Mouse (Mus musculus): ENCODE results near the gene Gk. TPM values are rescaled to one million over a fixed set of nuclear protein-coding genes. Genes with fewer than 3 reads are reported as not detected.

Gk gene
- polyA plus RNA-seq, 1 experiment from 2014 or later: 5.3 TPM

- H3K4me1 ChIP-seq: no peaks in the 10 kb centered on the region
- H3K4me2 ChIP-seq (replicated peaks): no peak overlapping the region
- H3K4me3 ChIP-seq: no peak overlapping the region
- no peaks in the 10 kb centered on the region for H3K9me3 ChIP-seq
- H3K27me3 ChIP-seq: no peaks in the 10 kb centered on the region
- WGBS: 90% methylated on average over 5 of the region's 5 CpGs
- no peaks in the 10 kb centered on the region for H3K36me3 ChIP-seq
- no peak for ATAC-seq (ENCODE audit: low FRiP score, low read depth)
- no peak overlapping the region for H3K27ac ChIP-seq
- H3K9ac ChIP-seq: no peak overlapping the region
These were observed 43.4 kb downstream of the Gk start for GRCm38 (mm10) chrX:85733228-85733627.

- WGBS: 90% methylated on average over 9 of the region's 9 CpGs
These were observed 45.3 kb downstream of the Gk start for GRCm38 (mm10) chrX:85731133-85731938.

DNA sequence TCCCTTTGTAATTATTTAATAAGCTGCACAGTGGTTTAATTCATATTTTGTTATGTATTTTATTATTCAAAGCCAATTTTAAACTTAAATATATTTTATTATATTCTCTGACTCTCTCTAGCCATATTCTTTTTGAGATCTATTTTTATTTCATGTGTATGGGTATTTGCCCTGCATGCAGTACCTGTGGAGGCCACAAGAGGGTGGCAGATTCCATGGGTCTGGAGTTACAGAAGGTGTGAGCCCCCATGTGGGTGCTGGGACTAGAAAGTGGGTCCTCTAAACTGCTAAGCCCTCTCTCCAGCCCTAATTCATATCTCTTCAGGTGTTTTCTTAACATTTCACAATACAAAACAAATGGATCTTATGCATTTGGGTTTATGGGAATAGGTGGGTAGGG lies 55.4 kb downstream of the Gk start:
- Histone ChIP-seq H3K4me2 (replicated peaks) (no peak overlapping the region), H3K4me1 (no peaks in the 10 kb centered on the region), H3K4me3 (no peak overlapping the region), H3K9ac (no peak overlapping the region), H3K36me3 (no peaks in the 10 kb centered on the region), H3K27me3 (no peaks in the 10 kb centered on the region), H3K27ac (no peak overlapping the region), H3K9me3 (no peaks in the 10 kb centered on the region)
- no peak for ATAC-seq (ENCODE audit: low FRiP score, low read depth)

More at GRCm38 (mm10) chrX:85731133-85731938, 45.3 kb downstream of the Gk start:
- no peaks in the 10 kb centered on the region for H3K36me3 ChIP-seq
- H3K27ac ChIP-seq: no peak overlapping the region
- H3K4me2 ChIP-seq (replicated peaks): no peak overlapping the region
- H3K4me1 ChIP-seq: no peaks in the 10 kb centered on the region
- H3K9me3 ChIP-seq: no peaks in the 10 kb centered on the region
- H3K9ac ChIP-seq: no peak overlapping the region
- no peak for ATAC-seq (ENCODE audit: low FRiP score, low read depth)
- no peak overlapping the region for H3K4me3 ChIP-seq
- no peaks in the 10 kb centered on the region for H3K27me3 ChIP-seq

DNA sequence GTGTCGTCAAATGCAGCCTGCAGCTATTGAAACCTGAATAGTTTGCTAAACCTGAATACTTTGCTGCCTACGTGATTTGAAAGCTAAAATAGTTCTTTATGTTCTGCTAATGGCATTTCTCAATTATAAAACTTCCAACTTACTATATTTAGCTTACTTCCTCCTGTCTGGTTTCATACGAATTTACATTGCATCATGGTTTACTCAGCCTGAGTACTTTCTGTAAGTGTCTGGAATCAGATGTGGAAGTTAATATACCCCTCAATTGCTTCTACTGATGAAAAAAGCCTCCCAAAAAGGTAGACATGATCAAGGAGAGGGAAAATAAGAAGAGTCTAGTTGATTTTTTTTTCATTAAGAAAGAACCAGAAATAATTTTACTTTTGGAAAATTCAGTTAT lies 66.2 kb downstream of the Gk start:
- no peak for ATAC-seq (ENCODE audit: low FRiP score, low read depth)
- WGBS: 78% methylated on average over 3 of the region's 3 CpGs
- no peak overlapping the region for H3K9ac ChIP-seq

GRCm38 (mm10) chrX:85705715-85706114 lies 70.9 kb downstream of the Gk start:
- no peaks in the 10 kb centered on the region for H3K9me3 ChIP-seq
- ATAC-seq (ENCODE audit: low FRiP score, low read depth): no peak
- 96% methylated on average over 3 of the region's 3 CpGs for WGBS
- H3K27me3 ChIP-seq: no peaks in the 10 kb centered on the region
- no peak overlapping the region for H3K27ac ChIP-seq
- H3K4me2 ChIP-seq (replicated peaks): no peak overlapping the region
- H3K9ac ChIP-seq: no peak overlapping the region
- no peaks in the 10 kb centered on the region for H3K4me1 ChIP-seq
- H3K36me3 ChIP-seq: no peaks in the 10 kb centered on the region
- H3K4me3 ChIP-seq: no peak overlapping the region

More for the DNA sequence above, 66.2 kb downstream of the Gk start:
- Histone ChIP-seq H3K4me2 (replicated peaks) (no peak overlapping the region), H3K27ac (no peak overlapping the region), H3K9me3 (no peaks in the 10 kb centered on the region), H3K36me3 (no peaks in the 10 kb centered on the region), H3K27me3 (no peaks in the 10 kb centered on the region), H3K4me3 (no peak overlapping the region), H3K4me1 (no peaks in the 10 kb centered on the region)

DNA sequence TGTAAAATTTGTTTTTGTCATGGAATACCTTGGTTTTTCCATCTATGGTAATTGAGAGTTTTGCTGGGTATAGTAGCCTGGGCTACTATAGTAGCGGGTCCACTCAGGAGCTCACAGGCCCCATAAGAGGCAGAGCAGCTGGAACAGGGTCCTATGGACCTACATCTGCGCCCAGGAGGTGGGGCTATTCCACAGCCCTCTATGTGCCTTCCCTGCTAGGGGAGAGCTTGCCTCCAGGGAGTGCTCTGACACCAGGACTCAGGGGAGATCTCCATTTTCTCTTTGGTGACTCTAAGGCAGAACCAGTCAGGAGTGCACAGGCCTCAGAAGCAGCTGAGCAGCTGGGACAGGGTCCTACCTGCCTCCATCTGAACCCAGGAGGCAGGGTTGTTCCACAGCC lies 92.9 kb downstream of the Gk start:
- no peaks in the 10 kb centered on the region for H3K27me3 ChIP-seq
- H3K4me2 ChIP-seq (replicated peaks): no peak overlapping the region
- no peak for ATAC-seq (ENCODE audit: low FRiP score, low read depth)
- no peak overlapping the region for H3K9ac ChIP-seq
- no peak overlapping the region for H3K27ac ChIP-seq
- H3K4me1 ChIP-seq: no peaks in the 10 kb centered on the region
- 52% methylated on average over 2 of the region's 2 CpGs for WGBS
- no peaks in the 10 kb centered on the region for H3K36me3 ChIP-seq
- no peaks in the 10 kb centered on the region for H3K9me3 ChIP-seq
- no peak overlapping the region for H3K4me3 ChIP-seq

DNA sequence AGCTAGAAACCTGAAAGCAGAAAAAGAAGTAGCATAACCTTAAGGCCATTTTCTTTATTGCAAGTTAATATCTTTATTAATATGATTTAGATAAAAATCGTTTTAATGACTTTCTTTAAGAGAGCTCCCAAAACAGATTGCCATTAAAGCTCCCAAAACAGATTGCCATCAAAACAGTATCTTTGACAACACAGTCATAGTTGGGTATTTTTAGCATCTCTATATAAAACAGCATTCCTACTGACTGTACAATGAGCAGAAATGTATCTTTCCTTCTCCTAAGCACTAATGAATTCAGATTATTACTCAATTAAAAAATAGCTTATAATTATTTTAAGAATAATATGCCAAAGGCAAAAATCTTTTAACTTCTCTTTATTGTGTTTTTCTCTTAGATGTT lies 94.5 kb downstream of the Gk start:
- Histone ChIP-seq H3K27ac (no peak overlapping the region), H3K4me2 (replicated peaks) (no peak overlapping the region), H3K4me1 (no peaks in the 10 kb centered on the region), H3K4me3 (no peak overlapping the region), H3K27me3 (no peaks in the 10 kb centered on the region), H3K36me3 (no peaks in the 10 kb centered on the region), H3K9ac (no peak overlapping the region), H3K9me3 (no peaks in the 10 kb centered on the region)
- no peak for ATAC-seq (ENCODE audit: low FRiP score, low read depth)
- 51% methylated on average over 1 of the region's 1 CpGs for WGBS

DNA sequence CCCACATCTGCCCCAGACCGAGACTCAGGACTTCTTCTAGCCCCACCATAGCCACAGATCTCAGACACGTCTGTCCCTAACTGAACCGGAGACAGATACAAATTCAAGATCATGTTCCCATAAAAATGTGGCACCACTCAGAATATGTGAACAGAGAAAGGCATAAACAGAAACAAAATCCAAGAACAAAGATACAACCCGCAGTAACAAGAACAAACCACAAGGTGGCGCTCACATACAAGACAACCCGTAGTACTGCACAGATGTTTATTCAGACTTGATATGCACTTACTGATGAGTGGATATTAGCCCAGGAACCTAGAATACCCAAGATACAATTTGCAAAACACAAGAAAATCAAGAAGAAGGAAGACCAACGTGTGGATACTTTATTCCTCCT lies 99.8 kb downstream of the Gk start:
- H3K27me3 ChIP-seq: no peaks in the 10 kb centered on the region
- no peak overlapping the region for H3K27ac ChIP-seq
- WGBS: 15% methylated on average over 7 of the region's 7 CpGs
- no peaks in the 10 kb centered on the region for H3K4me1 ChIP-seq
- ATAC-seq (ENCODE audit: low FRiP score, low read depth): no peak
- H3K9ac ChIP-seq: no peak overlapping the region
- no peak overlapping the region for H3K4me2 ChIP-seq (replicated peaks)
- no peaks in the 10 kb centered on the region for H3K36me3 ChIP-seq
- H3K9me3 ChIP-seq: no peaks in the 10 kb centered on the region
- no peak overlapping the region for H3K4me3 ChIP-seq

Other genes starting within 250 kb of the Gk start
- 2.7 and 2.9 TPM in 2 replicates for gene Tab3, start 202.8 kb downstream of the Gk start, polyA plus RNA-seq (2015; fragmentation: Nextera tagmentation; extraction: Ambion mirVana)
- gene 5430427O19Rik, start 93.5 kb upstream of the Gk start, polyA plus RNA-seq (2015; fragmentation: Nextera tagmentation; extraction: Ambion mirVana): 0.06 and 0.11 TPM in 2 replicates

All from limb, embryonic 13.5 days (tissue).